Mouse (Mus musculus) gastrocnemius, postnatal 10 days (tissue): Measurements from ENCODE around the gene Cog4. TPM values are rescaled to one million over a fixed set of nuclear protein-coding genes. Genes with fewer than 3 reads are reported as not detected.
A peak's percentile ranks its signal among the peaks of the same experiment; 100 is the strongest.
"Not testable (repeated sequence)": the region's sequence is repeated elsewhere in the genome, so short reads cannot be mapped to it uniquely, and the experiment has no call there.

Experiments used
- DNase-seq: peaks from one replicate; pipeline ENCODE4 v3.0.0; 2021; ENCODE audit warnings: mixed read lengths
- total RNA-seq, 2 experiments: library from RNA; stranded (reverse); gene quantifications; 2 replicates each; pipeline ENCODE4 v1.2.3; 2021

Gene Cog4
- total RNA-seq, 2 experiments from 2014 or later: 40.3 to 41.1 TPM

- no peak for DNase-seq
These were observed 43.6 kb downstream of the Cog4 start for GRCm38 (mm10) chr8:110889904-110890470.

GRCm38 (mm10) chr8:110892040-110892439 is 45.6 kb downstream of the Cog4 start:
- DNase-seq: no peak

- DNase-seq: no peak
These were observed 46.5 kb downstream of the Cog4 start for GRCm38 (mm10) chr8:110892913-110893312.

GRCm38 (mm10) chr8:110894851-110895250 is 48.5 kb downstream of the Cog4 start:
- no peak for DNase-seq

GRCm38 (mm10) chr8:110895254-110895653 is 48.9 kb downstream of the Cog4 start:
- no peak for DNase-seq

GRCm38 (mm10) chr8:110895812-110896211 is 49.4 kb downstream of the Cog4 start:
- DNase-seq: no peak

GRCm38 (mm10) chr8:110897495-110897894 is 51.1 kb downstream of the Cog4 start:
- DNase-seq: no peak

GRCm38 (mm10) chr8:110901056-110901455 is 54.7 kb downstream of the Cog4 start:
- no peak for DNase-seq

GRCm38 (mm10) chr8:110901839-110902578 is 55.6 kb downstream of the Cog4 start, which contains the start of gene Fuk:
Fuk (minus strand) TSS chr8:110902488.
- peak; percentile 80 for DNase-seq

GRCm38 (mm10) chr8:110902579-110902965 is 56.2 kb downstream of the Cog4 start:
- DNase-seq: no peak

- DNase-seq: no peak
These were observed 59.0 kb downstream of the Cog4 start for GRCm38 (mm10) chr8:110905404-110905803.

- DNase-seq: no peak
These were observed 60.3 kb downstream of the Cog4 start for GRCm38 (mm10) chr8:110906682-110907081.

- not testable (repeated sequence) for DNase-seq
These were observed 63.5 kb downstream of the Cog4 start for GRCm38 (mm10) chr8:110909850-110910249.

- DNase-seq: no peak
These were observed 65.5 kb downstream of the Cog4 start for GRCm38 (mm10) chr8:110911576-110912570.

GRCm38 (mm10) chr8:110917415-110917814 is 71.0 kb downstream of the Cog4 start:
- no peak for DNase-seq

GRCm38 (mm10) chr8:110918027-110918426 is 71.6 kb downstream of the Cog4 start:
- no peak for DNase-seq

GRCm38 (mm10) chr8:110918460-110918859 is 72.1 kb downstream of the Cog4 start:
- no peak for DNase-seq

- DNase-seq: peak; percentile 79
These were observed 73.1 kb downstream of the Cog4 start, which contains the start of gene St3gal2 for GRCm38 (mm10) chr8:110919341-110920031. St3gal2 (plus strand) TSS chr8:110919922.

GRCm38 (mm10) chr8:110920032-110920772 is 73.8 kb downstream of the Cog4 start:
- no peak for DNase-seq

- no peak for DNase-seq
These were observed 74.4 kb downstream of the Cog4 start for GRCm38 (mm10) chr8:110920773-110921277.
